Mouse (Mus musculus) heart, postnatal 0 days (tissue): ENCODE data around the gene Xrn1.

ENCODE experiments used
- CTCF ChIP-seq: IDR thresholded peaks from 2 replicates; pipeline ENCODE4 v1.5.1; 2016; ENCODE audit warnings: antibody characterized with exemption, control low read depth, low read depth
- EP300 ChIP-seq: IDR thresholded peaks from 2 replicates; pipeline ENCODE4 v1.6.1; 2016; ENCODE audit warnings: antibody characterized with exemption, low read depth

DNA sequence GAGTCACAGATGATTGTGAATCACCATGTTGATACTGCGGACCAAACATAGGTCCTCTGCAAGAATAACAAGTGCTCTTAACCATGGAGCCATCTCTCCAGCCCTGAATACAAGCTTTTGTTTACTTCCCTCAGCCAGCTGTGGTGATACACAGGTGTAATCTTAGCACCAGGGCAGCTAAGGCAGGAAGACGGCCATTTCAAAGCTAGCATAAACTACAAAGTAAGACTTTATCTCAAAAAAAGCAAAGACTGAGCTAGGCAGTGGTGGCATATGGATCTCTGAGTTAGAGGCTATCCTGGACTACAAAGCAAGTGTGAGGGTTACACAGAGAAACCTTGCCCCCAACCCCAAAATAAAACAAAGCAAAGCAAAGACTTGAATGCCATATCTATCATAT lies 3.1 kb downstream of the Xrn1 start:
- TF ChIP-seq CTCF: no peak
- TF ChIP-seq EP300: no peak
